Mouse (Mus musculus): ENCODE results near the gene Pla2g4e. TPM values are rescaled to one million over a fixed set of nuclear protein-coding genes. Genes with fewer than 3 reads are reported as not detected.

Pla2g4e gene
- polyA plus RNA-seq, 1 experiment from 2014 or later: not detected

DNA sequence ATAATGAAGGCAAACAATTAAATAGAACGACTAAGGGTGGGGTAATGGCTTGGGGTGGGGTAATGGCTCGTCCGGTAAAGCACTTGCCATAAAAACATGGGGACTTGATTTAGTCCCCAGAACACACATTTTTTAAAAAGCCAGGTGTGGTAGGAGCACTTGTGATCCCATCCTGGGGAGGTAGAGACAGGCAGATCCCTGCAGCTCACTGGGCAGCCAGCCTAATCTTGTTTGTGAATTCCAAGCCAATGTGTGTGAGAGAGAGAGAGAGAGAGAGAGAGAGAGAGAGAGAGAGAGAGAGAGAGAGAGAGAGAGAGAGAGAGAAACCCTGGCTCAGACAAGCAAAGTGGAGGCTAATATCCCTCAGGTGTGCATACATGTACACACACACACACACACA, 9.8 kb downstream of the Pla2g4e start:
- H3K4me2 ChIP-seq: no peak overlapping the region
- H3K27ac ChIP-seq: no peak overlapping the region
- no peaks in the 10 kb centered on the region for H3K27me3 ChIP-seq (replicated peaks)
- 55% methylated on average over 3 of the region's 3 CpGs for WGBS (ENCODE audit: insufficient replicate concordance)
- H3K9ac ChIP-seq: no peak overlapping the region
- no peaks in the 10 kb centered on the region for H3K36me3 ChIP-seq
- no peak overlapping the region for H3K4me3 ChIP-seq
- no peaks in the 10 kb centered on the region for H3K9me3 ChIP-seq (replicated peaks)
- no peak for ATAC-seq
- H3K4me1 ChIP-seq: peaks cover 25% of the 10 kb centered on the region

DNA sequence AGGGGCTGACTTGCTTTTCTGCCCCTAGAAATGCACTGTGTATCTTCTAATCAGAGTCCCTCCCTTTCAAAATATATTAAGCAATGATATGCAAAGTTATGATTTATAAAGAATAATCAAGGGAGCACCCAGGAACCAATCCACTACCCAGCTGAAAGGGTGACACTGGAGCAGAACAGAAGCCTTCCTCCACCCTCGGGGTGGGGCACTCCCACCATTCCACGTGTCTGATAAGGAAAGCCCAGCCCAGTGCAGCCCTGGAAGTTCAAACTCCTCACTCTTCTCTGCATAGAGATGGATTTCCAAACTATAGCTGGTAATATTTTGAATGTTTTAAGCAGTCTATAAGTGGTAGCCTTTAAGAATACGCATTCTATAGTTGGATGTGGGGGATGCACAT, 13.5 kb downstream of the Pla2g4e start:
- no peak for ATAC-seq

DNA sequence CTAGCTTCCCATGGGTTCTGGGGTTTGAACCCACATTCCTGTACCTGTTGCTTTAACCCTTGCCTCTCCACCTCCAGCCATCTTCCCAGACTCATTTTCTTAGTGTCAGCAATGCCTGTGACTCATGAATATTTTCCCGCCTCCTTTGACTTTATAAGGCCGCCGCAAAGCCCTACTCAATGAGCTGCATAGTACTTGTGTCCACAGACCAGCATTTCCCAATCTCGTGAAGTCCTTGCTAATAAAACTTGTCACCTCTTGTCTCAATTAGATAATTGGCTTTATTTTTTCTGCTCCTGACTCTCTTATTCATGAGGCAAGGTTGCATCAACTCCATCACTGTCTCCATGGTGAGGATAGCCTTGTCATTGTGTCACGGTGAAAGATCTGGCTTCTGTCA, 30.5 kb downstream of the Pla2g4e start:
- 79% methylated on average over 5 of the region's 5 CpGs for WGBS (ENCODE audit: insufficient replicate concordance)

More for the DNA sequence above, 13.5 kb downstream of the Pla2g4e start:
- H3K9ac ChIP-seq: no peak overlapping the region
- no peaks in the 10 kb centered on the region for H3K9me3 ChIP-seq (replicated peaks)
- no peak overlapping the region for H3K4me3 ChIP-seq
- H3K27me3 ChIP-seq (replicated peaks): no peaks in the 10 kb centered on the region
- peaks cover 24% of the 10 kb centered on the region for H3K4me1 ChIP-seq
- no peaks in the 10 kb centered on the region for H3K36me3 ChIP-seq
- H3K4me2 ChIP-seq: no peak overlapping the region
- 34% methylated on average over 3 of the region's 3 CpGs for WGBS (ENCODE audit: insufficient replicate concordance)
- no peak overlapping the region for H3K27ac ChIP-seq

DNA sequence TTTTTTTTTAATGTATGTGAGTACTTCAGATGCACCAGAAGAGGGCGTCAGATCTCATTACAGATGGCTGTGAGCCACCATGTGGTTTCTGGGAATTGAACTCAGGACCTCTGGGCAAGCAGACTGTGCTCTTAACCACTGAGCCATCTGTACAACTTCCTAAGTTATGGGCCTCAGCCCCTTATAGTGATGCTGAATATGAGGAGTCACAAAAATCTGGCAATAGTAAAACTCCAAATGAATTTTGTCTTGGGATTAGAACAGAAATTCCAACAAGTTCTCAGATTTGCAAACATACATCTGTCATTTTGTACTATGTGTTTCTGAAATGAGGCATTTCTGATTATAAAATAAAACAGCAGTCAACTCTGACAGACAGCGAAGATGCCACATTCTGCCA, 33.7 kb downstream of the Pla2g4e start:
- no peak for ATAC-seq
- no peak overlapping the region for H3K27ac ChIP-seq
- WGBS (ENCODE audit: insufficient replicate concordance): 43% methylated on average over 2 of the region's 2 CpGs
- H3K9ac ChIP-seq: no peak overlapping the region
- H3K4me3 ChIP-seq: no peak overlapping the region
- no peaks in the 10 kb centered on the region for H3K36me3 ChIP-seq
- H3K27me3 ChIP-seq (replicated peaks): peaks cover 4% of the 10 kb centered on the region; the same call in 1 of the 2 replicates
- H3K9me3 ChIP-seq (replicated peaks): no peaks in the 10 kb centered on the region
- H3K4me2 ChIP-seq: no peak overlapping the region
- no peaks in the 10 kb centered on the region for H3K4me1 ChIP-seq

More for the DNA sequence above, 30.5 kb downstream of the Pla2g4e start:
- H3K9ac ChIP-seq: no peak overlapping the region
- no peak overlapping the region for H3K4me3 ChIP-seq
- no peak overlapping the region for H3K27ac ChIP-seq
- H3K4me2 ChIP-seq: no peak overlapping the region
- ATAC-seq: no peak
- H3K9me3 ChIP-seq (replicated peaks): no peaks in the 10 kb centered on the region
- no peaks in the 10 kb centered on the region for H3K27me3 ChIP-seq (replicated peaks)
- no peaks in the 10 kb centered on the region for H3K4me1 ChIP-seq
- H3K36me3 ChIP-seq: no peaks in the 10 kb centered on the region

DNA sequence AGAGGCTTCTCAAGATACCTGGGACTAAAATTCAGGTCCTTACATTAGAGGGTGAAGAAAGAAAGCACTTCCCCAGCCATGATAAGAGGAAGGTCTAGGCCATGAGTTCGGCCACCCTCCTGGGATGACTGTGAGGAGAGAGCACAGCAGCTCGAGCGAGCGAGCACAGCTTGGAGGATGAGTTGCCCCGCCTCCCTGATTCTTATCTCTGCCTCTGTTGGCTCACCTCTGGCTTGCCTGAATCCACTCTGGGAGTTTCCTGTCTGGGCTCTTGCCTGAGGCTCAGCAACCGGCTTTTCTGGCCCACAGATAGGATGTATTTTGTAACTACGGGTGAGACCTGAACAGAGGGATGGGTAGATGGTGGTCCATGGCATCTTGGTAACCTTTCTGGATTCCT, 37.2 kb downstream of the Pla2g4e start:
- 34% methylated on average over 7 of the region's 7 CpGs for WGBS (ENCODE audit: insufficient replicate concordance)
- Histone ChIP-seq H3K9ac (no peak overlapping the region), H3K9me3 (replicated peaks) (no peaks in the 10 kb centered on the region), H3K4me3 (no peak overlapping the region), H3K4me2 (no peak overlapping the region), H3K36me3 (no peaks in the 10 kb centered on the region), H3K4me1 (no peaks in the 10 kb centered on the region), H3K27ac (no peak overlapping the region), H3K27me3 (replicated peaks) (peaks cover 11% of the 10 kb centered on the region; the same call in 1 of the 2 replicates)
- no peak for ATAC-seq

DNA sequence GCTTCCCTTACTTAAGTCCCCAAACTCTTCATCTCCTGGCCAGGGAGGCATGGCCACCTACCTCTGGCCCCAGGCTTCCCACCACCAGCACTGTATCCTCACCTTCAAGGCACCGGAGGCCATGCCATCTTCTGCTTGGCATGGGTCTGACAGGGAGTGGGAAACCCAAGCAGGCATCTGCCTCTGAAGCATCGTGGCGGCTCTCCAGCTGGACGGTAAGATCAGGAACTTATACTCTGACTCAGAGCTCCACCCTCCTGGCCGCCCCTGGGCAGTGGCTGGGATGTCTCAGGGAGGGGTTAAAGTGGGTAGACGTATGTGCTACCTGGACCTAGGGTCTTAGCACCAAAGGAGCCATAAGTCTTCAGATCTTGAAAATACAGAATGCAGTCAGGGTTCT, 38.1 kb downstream of the Pla2g4e start:
- Histone ChIP-seq H3K9ac (no peak overlapping the region), H3K27me3 (replicated peaks) (peaks cover 11% of the 10 kb centered on the region; the same call in 1 of the 2 replicates), H3K36me3 (no peaks in the 10 kb centered on the region), H3K4me2 (no peak overlapping the region), H3K4me1 (no peaks in the 10 kb centered on the region), H3K4me3 (no peak overlapping the region), H3K9me3 (replicated peaks) (no peaks in the 10 kb centered on the region), H3K27ac (no peak overlapping the region)
- WGBS (ENCODE audit: insufficient replicate concordance): 59% methylated on average over 6 of the region's 6 CpGs
- ATAC-seq: no peak

DNA sequence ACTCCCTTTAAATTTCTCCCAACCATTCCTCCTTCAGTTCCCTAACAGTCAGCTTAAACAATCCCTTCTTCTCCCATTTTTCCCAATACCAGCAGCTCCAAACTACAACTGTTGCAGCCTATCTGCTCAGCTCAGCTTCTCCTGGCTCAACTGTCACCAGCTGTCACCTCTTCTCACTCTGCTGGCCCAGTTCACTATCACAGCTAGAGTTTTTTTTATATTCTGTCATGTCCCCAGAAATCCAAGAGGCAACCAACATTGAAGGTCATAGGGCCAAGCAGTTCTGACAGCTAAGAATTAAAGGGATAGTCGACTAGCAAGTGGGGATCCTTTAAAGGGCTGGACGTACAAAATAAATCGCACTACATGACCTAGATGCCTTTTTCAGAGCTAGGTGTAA, 41.4 kb downstream of the Pla2g4e start:
- H3K36me3 ChIP-seq: no peaks in the 10 kb centered on the region
- no peak overlapping the region for H3K4me3 ChIP-seq
- no peak overlapping the region for H3K4me2 ChIP-seq
- peaks cover 11% of the 10 kb centered on the region; the same call in 1 of the 2 replicates for H3K27me3 ChIP-seq (replicated peaks)
- no peak overlapping the region for H3K27ac ChIP-seq
- WGBS (ENCODE audit: insufficient replicate concordance): 48% methylated on average over 3 of the region's 3 CpGs
- no peak for ATAC-seq
- H3K9ac ChIP-seq: no peak overlapping the region
- H3K4me1 ChIP-seq: no peaks in the 10 kb centered on the region
- no peaks in the 10 kb centered on the region for H3K9me3 ChIP-seq (replicated peaks)

DNA sequence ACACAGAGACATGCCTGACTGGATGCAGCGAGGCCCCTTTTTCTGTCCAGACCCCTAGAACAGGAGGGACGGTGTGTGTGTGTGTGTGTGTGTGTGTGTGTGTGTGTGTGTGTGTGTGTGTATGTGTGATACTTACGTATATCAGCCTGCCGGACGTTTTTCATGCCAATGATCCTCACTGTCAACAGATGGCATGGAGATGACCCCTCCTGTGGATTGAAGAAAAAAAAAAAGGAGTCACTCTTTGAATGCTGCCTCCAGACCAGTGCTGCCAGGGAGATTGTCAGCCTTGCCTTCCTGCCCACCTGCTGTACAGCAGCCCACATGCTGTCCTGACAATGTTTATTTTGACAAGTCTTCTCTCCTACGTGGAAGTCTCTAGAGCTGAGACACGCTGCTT, 45.1 kb downstream of the Pla2g4e start:
- Histone ChIP-seq H3K4me3 (no peak overlapping the region), H3K4me1 (no peaks in the 10 kb centered on the region)
- WGBS (ENCODE audit: insufficient replicate concordance): 48% methylated on average over 6 of the region's 7 CpGs

DNA sequence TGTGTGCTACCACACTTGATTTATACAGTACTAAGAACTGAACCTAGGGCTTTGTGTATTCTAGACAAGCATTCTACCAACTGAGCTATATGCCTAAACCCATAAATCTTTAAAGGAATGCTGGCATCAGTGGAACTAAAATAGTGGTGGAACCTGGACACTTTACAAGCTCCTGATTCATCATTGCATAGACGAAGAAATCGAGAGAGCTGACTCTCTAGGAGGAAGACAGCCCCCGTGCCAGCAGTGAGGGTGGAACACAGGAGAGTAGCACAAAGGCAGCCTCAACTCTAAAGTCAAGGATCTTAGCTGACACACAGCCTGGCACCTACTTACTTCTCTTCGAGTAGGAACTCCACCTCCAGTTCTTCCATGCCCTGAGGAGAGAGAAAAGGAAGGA, 57.0 kb downstream of the Pla2g4e start:
- 78% methylated on average over 4 of the region's 4 CpGs for WGBS (ENCODE audit: insufficient replicate concordance)
- H3K27me3 ChIP-seq (replicated peaks): 0 out of 2 replicates have a peak, but pooled peaks cover 3% of the 10 kb centered on the region

More for the DNA sequence above, 45.1 kb downstream of the Pla2g4e start:
- Histone ChIP-seq H3K27me3 (replicated peaks) (no peaks in the 10 kb centered on the region), H3K9me3 (replicated peaks) (no peaks in the 10 kb centered on the region), H3K27ac (no peak overlapping the region), H3K4me2 (no peak overlapping the region), H3K9ac (no peak overlapping the region), H3K36me3 (no peaks in the 10 kb centered on the region)
- ATAC-seq: no peak

DNA sequence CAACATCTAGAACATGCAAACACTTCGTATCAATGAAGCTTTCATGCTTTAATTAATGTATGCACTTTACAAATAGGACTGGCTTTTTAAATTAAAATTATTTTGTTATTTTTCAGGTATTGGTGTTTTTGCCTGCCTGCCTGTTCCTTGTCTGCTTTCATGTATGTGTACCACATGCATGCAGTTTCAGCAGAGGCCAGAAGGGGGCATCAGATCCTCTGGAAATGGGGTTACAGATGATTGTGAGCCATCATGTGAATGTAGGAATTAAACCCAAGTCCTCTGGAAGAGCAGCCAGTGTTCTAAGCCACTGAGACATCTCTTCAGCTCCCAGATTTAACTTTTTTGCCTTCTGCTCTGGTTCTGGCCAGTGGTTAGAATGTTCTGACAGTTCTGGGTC, 57.6 kb downstream of the Pla2g4e start:
- no peak overlapping the region for H3K4me2 ChIP-seq
- no peak for ATAC-seq

More for the DNA sequence above, 57.0 kb downstream of the Pla2g4e start:
- H3K4me1 ChIP-seq: no peaks in the 10 kb centered on the region
- no peak overlapping the region for H3K4me3 ChIP-seq
- H3K27ac ChIP-seq: no peak overlapping the region
- H3K36me3 ChIP-seq: no peaks in the 10 kb centered on the region
- H3K4me2 ChIP-seq: no peak overlapping the region
- no peaks in the 10 kb centered on the region for H3K9me3 ChIP-seq (replicated peaks)
- no peak for ATAC-seq
- H3K9ac ChIP-seq: no peak overlapping the region

DNA sequence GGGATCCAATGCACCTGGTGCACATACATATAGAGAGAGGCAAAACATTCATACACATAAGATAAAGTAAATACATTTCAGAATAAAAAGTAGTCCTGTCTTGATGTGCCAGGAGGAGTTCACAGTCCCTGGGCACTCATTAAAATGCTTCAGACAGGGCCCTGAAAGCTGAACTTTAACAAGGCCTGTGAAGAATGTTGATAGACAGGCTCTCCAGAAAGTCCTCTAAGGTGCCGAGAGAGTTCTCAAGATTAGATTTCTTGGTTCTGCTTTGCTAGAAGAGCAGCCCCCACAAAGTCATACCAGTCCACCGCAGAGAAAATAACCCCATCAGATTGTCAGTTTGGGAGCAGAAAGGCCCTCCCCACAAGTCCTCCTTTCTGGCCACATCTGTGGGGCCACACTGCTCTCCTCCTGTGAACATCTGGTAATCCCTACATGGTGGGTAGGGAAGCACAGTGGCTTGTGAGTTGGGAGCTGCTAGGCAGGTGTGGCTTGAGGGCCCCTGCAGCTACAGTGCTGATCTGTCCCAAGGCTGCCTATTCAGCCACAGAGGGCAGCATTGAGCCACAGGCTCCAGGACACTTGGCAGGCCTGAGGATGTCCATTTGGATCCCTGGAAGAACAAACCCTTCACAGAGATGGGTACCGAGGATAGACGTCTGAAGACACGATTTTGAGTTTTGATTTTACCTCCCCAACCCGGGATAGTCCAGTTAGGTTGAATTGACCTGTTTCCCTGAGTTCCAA, 59.4 kb downstream of the Pla2g4e start:
- no peak for ATAC-seq
- H3K4me2 ChIP-seq: no peak overlapping the region
- no peaks in the 10 kb centered on the region for H3K36me3 ChIP-seq
- H3K9me3 ChIP-seq (replicated peaks): no peaks in the 10 kb centered on the region
- 65% methylated on average over 6 of the region's 6 CpGs for WGBS (ENCODE audit: insufficient replicate concordance)
- no peak overlapping the region for H3K9ac ChIP-seq
- no peak overlapping the region for H3K4me3 ChIP-seq
- 0 out of 2 replicates have a peak, but pooled peaks cover 3% of the 10 kb centered on the region for H3K27me3 ChIP-seq (replicated peaks)
- H3K27ac ChIP-seq: no peak overlapping the region
- H3K4me1 ChIP-seq: no peaks in the 10 kb centered on the region

More for the DNA sequence above, 57.6 kb downstream of the Pla2g4e start:
- Histone ChIP-seq H3K4me1 (no peaks in the 10 kb centered on the region), H3K27me3 (replicated peaks) (0 out of 2 replicates have a peak, but pooled peaks cover 3% of the 10 kb centered on the region), H3K36me3 (no peaks in the 10 kb centered on the region), H3K9ac (no peak overlapping the region), H3K4me3 (no peak overlapping the region), H3K9me3 (replicated peaks) (no peaks in the 10 kb centered on the region), H3K27ac (no peak overlapping the region)
- 71% methylated on average over 1 of the region's 1 CpGs for WGBS (ENCODE audit: insufficient replicate concordance)

DNA sequence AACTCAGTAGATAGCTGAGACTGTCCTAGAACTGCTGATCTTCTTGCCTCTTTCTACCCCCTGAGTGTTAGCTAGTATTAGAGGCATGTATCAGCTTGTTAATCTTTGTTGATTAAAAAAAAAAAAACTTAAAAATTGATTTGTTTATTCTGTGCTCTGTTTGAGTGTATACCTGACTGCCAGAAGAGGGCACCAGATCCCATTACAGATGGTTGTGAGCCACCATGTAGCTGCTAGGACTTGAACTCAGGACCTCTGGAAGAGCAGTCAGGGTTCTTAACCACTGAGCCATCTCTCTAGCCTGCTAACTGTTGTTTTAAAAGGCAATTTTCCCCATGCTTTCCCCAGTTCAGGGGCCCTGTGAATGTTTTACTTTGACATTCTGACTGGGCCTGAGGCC, 66.2 kb downstream of the Pla2g4e start:
- no peaks in the 10 kb centered on the region for H3K36me3 ChIP-seq
- no peak for ATAC-seq

More for the DNA sequence above, 66.2 kb downstream of the Pla2g4e start:
- Histone ChIP-seq H3K4me2 (no peak overlapping the region), H3K27ac (no peak overlapping the region), H3K27me3 (replicated peaks) (0 out of 2 replicates have a peak, but pooled peaks cover 3% of the 10 kb centered on the region), H3K4me3 (no peak overlapping the region), H3K9ac (no peak overlapping the region), H3K4me1 (no peaks in the 10 kb centered on the region), H3K9me3 (replicated peaks) (no peaks in the 10 kb centered on the region)
